Mouse (Mus musculus): ENCODE measurements at regions not wholly inside any gene's neighbourhood (a gene's known extent, or its start where the extent isn't known, plus 50 kb on each side); places are given as distances from the start of the nearest gene placed in this dataset.

- no peak for DNase-seq (ENCODE audit: low spot score in 2 of 2)
Observed at GRCm38 (mm10) chr10:16592870-16593269, 1130.1 kb upstream of the Cited2 start.

- no peak for DNase-seq (ENCODE audit: low spot score in 2 of 2)
Observed at GRCm38 (mm10) chr10:16600041-16600440, 1123.0 kb upstream of the Cited2 start.

- DNase-seq (ENCODE audit: low spot score in 2 of 2) = no peak
Observed at GRCm38 (mm10) chr10:16600551-16601224, 1122.3 kb upstream of the Cited2 start.

- DNase-seq (ENCODE audit: low spot score in 2 of 2) = no peak
Observed at GRCm38 (mm10) chr10:16601225-16601595, 1121.8 kb upstream of the Cited2 start.

- DNase-seq (ENCODE audit: low spot score in 2 of 2) = no peak
Observed at GRCm38 (mm10) chr10:16608339-16608738, 1114.7 kb upstream of the Cited2 start.

- DNase-seq (ENCODE audit: low spot score in 2 of 2) = no peak
Observed at GRCm38 (mm10) chr10:16618752-16619151, 1104.3 kb upstream of the Cited2 start.

GRCm38 (mm10) chr10:16619584-16619983 lies 1103.4 kb upstream of the Cited2 start:
- no peak for DNase-seq (ENCODE audit: low spot score in 2 of 2)

GRCm38 (mm10) chr10:16620804-16621559 lies 1102.0 kb upstream of the Cited2 start:
- DNase-seq (ENCODE audit: low spot score in 2 of 2) = no peak

- no peak for DNase-seq (ENCODE audit: low spot score in 2 of 2)
Observed at GRCm38 (mm10) chr10:16622821-16623220, 1100.2 kb upstream of the Cited2 start.

GRCm38 (mm10) chr10:16633236-16633635 lies 1089.8 kb upstream of the Cited2 start:
- no peak for DNase-seq (ENCODE audit: low spot score in 2 of 2)

GRCm38 (mm10) chr10:16635463-16635862 lies 1087.6 kb upstream of the Cited2 start:
- no peak for DNase-seq (ENCODE audit: low spot score in 2 of 2)

GRCm38 (mm10) chr10:16637006-16637405 lies 1086.0 kb upstream of the Cited2 start:
- DNase-seq (ENCODE audit: low spot score in 2 of 2) = no peak

- DNase-seq (ENCODE audit: low spot score in 2 of 2) = no peak
Observed at GRCm38 (mm10) chr10:16638111-16638510, 1084.9 kb upstream of the Cited2 start.

GRCm38 (mm10) chr10:16640136-16640535 lies 1082.9 kb upstream of the Cited2 start:
- DNase-seq (ENCODE audit: low spot score in 2 of 2) = no peak

- no peak for DNase-seq (ENCODE audit: low spot score in 2 of 2)
Observed at GRCm38 (mm10) chr10:16650120-16650519, 1072.9 kb upstream of the Cited2 start.

- no peak for DNase-seq (ENCODE audit: low spot score in 2 of 2)
Observed at GRCm38 (mm10) chr10:16652450-16652849, 1070.6 kb upstream of the Cited2 start.

GRCm38 (mm10) chr10:16664483-16664882 lies 1058.5 kb upstream of the Cited2 start:
- DNase-seq (ENCODE audit: low spot score in 2 of 2) = no peak

- DNase-seq (ENCODE audit: low spot score in 2 of 2) = no peak
Observed at GRCm38 (mm10) chr10:16670286-16670685, 1052.7 kb upstream of the Cited2 start.

GRCm38 (mm10) chr10:16681001-16681400 lies 1042.0 kb upstream of the Cited2 start:
- DNase-seq (ENCODE audit: low spot score in 2 of 2) = no peak

GRCm38 (mm10) chr10:16685352-16685751 lies 1037.7 kb upstream of the Cited2 start:
- no peak for DNase-seq (ENCODE audit: low spot score in 2 of 2)

GRCm38 (mm10) chr10:16706976-16707375 lies 1016.0 kb upstream of the Cited2 start:
- DNase-seq (ENCODE audit: low spot score in 2 of 2) = no peak

GRCm38 (mm10) chr10:16713143-16713542 lies 1009.9 kb upstream of the Cited2 start:
- DNase-seq (ENCODE audit: low spot score in 2 of 2) = no peak

GRCm38 (mm10) chr10:16714065-16714464 lies 1009.0 kb upstream of the Cited2 start:
- no peak for DNase-seq (ENCODE audit: low spot score in 2 of 2)
